Mouse (Mus musculus) cerebellum, adult 2 months (tissue): ENCODE measurements around the gene Dkc1.

Experiments used
- CTCF ChIP-seq: fragments of 200-500 bp; IDR thresholded peaks from 2 replicates; pipeline ENCODE4 v1.5.1; 2011; ENCODE audit warnings: low read depth, mild to moderate bottlenecking, control low read depth, low read length, moderate library complexity, borderline replicate concordance; ENCODE audit not compliant: insufficient read depth
- POLR2A ChIP-seq: fragments of 200-500 bp; IDR thresholded peaks from 2 replicates; pipeline ENCODE4 v1.6.1; 2011; ENCODE audit warnings: low read length, control low read depth, borderline replicate concordance; ENCODE audit not compliant: insufficient read depth

- TF ChIP-seq POLR2A (no peak), CTCF (no peak)
Measured at GRCm38 (mm10) chrX:75125606-75126005, 30.0 kb downstream of the Dkc1 start.
